Comparison of ENCODE assay signal across 29 mouse cellular contexts in the genomic region with DNA sequence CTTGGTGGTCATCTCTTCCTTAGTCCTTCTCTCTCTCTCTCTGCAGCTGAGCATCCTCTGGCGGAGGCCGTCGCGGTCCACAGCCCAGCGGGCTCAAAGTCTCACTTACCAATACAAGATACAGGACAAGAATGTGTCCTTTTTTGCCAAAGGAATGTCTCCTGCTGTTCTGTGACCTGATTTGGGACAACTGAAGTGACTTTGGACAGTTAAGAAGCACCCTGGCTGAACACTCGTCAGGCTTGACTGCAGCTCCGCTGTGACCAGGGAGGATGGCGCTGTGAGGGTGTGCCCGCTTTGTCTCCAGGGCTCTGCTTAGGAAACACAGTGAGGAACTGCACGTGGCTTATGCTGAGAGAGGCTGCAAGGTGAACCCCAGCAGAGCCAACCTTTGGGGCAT. TPM values are rescaled to one million over a fixed set of nuclear protein-coding genes. Genes with fewer than 3 reads are reported as not detected.
DNase-seq lines count a peak whose midpoint lies in the region; ATAC-seq lines count a peak whose summit lies in the region.
"Had no signal": no experiment of that assay in that cellular context is flagged by ENCODE, and none has a peak within 500 bp of the region (broad histone marks: within the 10 kb centered on the region; RNA-seq: fewer than 3 reads in every experiment).

No protein-coding gene starts in this region.

- H3K4me2 ChIP-seq in midbrain, embryonic 11.5 days, result no peak overlapping the region
- H3K4me2 ChIP-seq in midbrain, embryonic 14.5 days (ENCODE audit: low read length), result no peak overlapping the region
- H3K4me2 ChIP-seq in kidney, embryonic 14.5 days (replicated peaks; ENCODE audit: low read depth, low read length), result no peak overlapping the region
- H3K4me2 ChIP-seq: embryonic facial prominence, embryonic 15.5 days; forebrain, embryonic 13.5 days; heart, embryonic 15.5 days; hindbrain, embryonic 12.5 days; limb, embryonic 12.5 days; liver, embryonic 15.5 days; lung, embryonic 14.5 days had no signal

- WGBS in midbrain, embryonic 11.5 days, result 80% methylated on average over 10 of the region's 10 CpGs
- WGBS in midbrain, embryonic 14.5 days, result 69% methylated on average over 10 of the region's 10 CpGs
- WGBS in kidney, embryonic 14.5 days, result 84% methylated on average over 10 of the region's 10 CpGs

- no peaks in the 10 kb centered on the region; the same call in 1 of the 2 replicates for H3K4me1 ChIP-seq in midbrain, embryonic 11.5 days (ENCODE audit: control insufficient read depth, insufficient read depth, low read length)
- H3K4me1 ChIP-seq in midbrain, embryonic 14.5 days (ENCODE audit: control insufficient read depth, insufficient read depth, low read length), result no peaks in the 10 kb centered on the region
- no peaks in the 10 kb centered on the region for H3K4me1 ChIP-seq in kidney, embryonic 14.5 days (ENCODE audit: control insufficient read depth, insufficient read depth, low read length)
- H3K4me1 ChIP-seq: embryonic facial prominence, embryonic 10.5 days; embryonic facial prominence, embryonic 15.5 days; forebrain, embryonic 13.5 days; heart, embryonic 10.5 days; heart, embryonic 15.5 days; hindbrain, embryonic 12.5 days; limb, embryonic 12.5 days; liver, embryonic 15.5 days had no signal

- no peak overlapping the region for H3K27ac ChIP-seq in midbrain, embryonic 11.5 days (ENCODE audit: low read depth, low read length)
- no peak overlapping the region for H3K27ac ChIP-seq in midbrain, embryonic 14.5 days (replicated peaks; ENCODE audit: low read depth, low read length)
- H3K27ac ChIP-seq in kidney, embryonic 14.5 days (ENCODE audit: low read depth, low read length), result no peak overlapping the region
- H3K27ac ChIP-seq: embryonic facial prominence, embryonic 10.5 days; embryonic facial prominence, embryonic 15.5 days; forebrain, embryonic 13.5 days; heart, embryonic 10.5 days; heart, embryonic 15.5 days; hindbrain, embryonic 12.5 days; limb, embryonic 12.5 days; liver, embryonic 15.5 days; stomach, postnatal 0 days had no signal

- no peaks in the 10 kb centered on the region for H3K9me3 ChIP-seq in midbrain, embryonic 11.5 days (ENCODE audit: control insufficient read depth, low read length)
- H3K9me3 ChIP-seq in midbrain, embryonic 14.5 days (ENCODE audit: control insufficient read depth, low read length), result no peaks in the 10 kb centered on the region
- no peaks in the 10 kb centered on the region for H3K9me3 ChIP-seq in kidney, embryonic 14.5 days (ENCODE audit: control insufficient read depth, low read length)
- H3K9me3 ChIP-seq: embryonic facial prominence, embryonic 10.5 days; embryonic facial prominence, embryonic 15.5 days; forebrain, embryonic 13.5 days; G1E; heart, embryonic 10.5 days; heart, embryonic 15.5 days; hindbrain, embryonic 12.5 days; limb, embryonic 12.5 days; liver, embryonic 15.5 days had no signal

- no peak overlapping the region for H3K9ac ChIP-seq in midbrain, embryonic 11.5 days (ENCODE audit: low read length)
- H3K9ac ChIP-seq in midbrain, embryonic 14.5 days (replicated peaks; ENCODE audit: low read length), result no peak overlapping the region
- no peak overlapping the region for H3K9ac ChIP-seq in kidney, embryonic 14.5 days (ENCODE audit: low read depth, low read length)
- H3K9ac ChIP-seq: embryonic facial prominence, embryonic 15.5 days; forebrain, embryonic 13.5 days; heart, embryonic 15.5 days; hindbrain, embryonic 12.5 days; limb, embryonic 12.5 days; liver, embryonic 15.5 days; lung, embryonic 14.5 days had no signal

- ATAC-seq in midbrain, embryonic 11.5 days (ENCODE audit: low FRiP score), result no peak
- no peak for ATAC-seq in midbrain, embryonic 14.5 days (ENCODE audit: low FRiP score, low TSS enrichment)
- ATAC-seq in kidney, embryonic 14.5 days (ENCODE audit: low FRiP score, low TSS enrichment), result peak; percentile 59; the same call in 1 of the 2 replicates
- no peak for ATAC-seq in erythroblast, adult 5-6 weeks (replicated peaks; ENCODE audit: low FRiP score, poor library complexity, severe bottlenecking)
- ATAC-seq: forebrain, embryonic 13.5 days; intestine, postnatal 0 days; midbrain, embryonic 16.5 days; Patski had no signal

- no peaks in the 10 kb centered on the region for H3K27me3 ChIP-seq in midbrain, embryonic 11.5 days (ENCODE audit: control insufficient read depth, insufficient read depth, low read length)
- no peaks in the 10 kb centered on the region for H3K27me3 ChIP-seq in midbrain, embryonic 14.5 days (ENCODE audit: control insufficient read depth, insufficient read depth, low read length)
- H3K27me3 ChIP-seq in kidney, embryonic 14.5 days (ENCODE audit: control insufficient read depth, insufficient read depth, low read length), result no peaks in the 10 kb centered on the region
- H3K27me3 ChIP-seq: embryonic facial prominence, embryonic 15.5 days; forebrain, embryonic 13.5 days; heart, embryonic 15.5 days; hindbrain, embryonic 12.5 days; limb, embryonic 12.5 days; liver, embryonic 15.5 days; Patski had no signal

- DNase-seq in midbrain, embryonic 11.5 days (ENCODE audit: low spot score, missing footprints), result peak; percentile 79
- DNase-seq in midbrain, embryonic 14.5 days, result no peak
- DNase-seq in kidney, postnatal 14 days, result peak; percentile 44
- DNase-seq in cerebellum, adult 11-12 months, result no peak
- DNase-seq in right cerebral cortex, postnatal 25 days, result no peak
- DNase-seq: adrenal gland, postnatal 10 days; cerebellum, adult 11 months; cerebellum, postnatal 14 days; gastrocnemius, postnatal 10 days; lung, embryonic 14.5 days; lung, postnatal 14 days; spleen, adult 18-20 months; thymus, adult 18-20 months; thymus, postnatal 4 days had no signal

- H3K4me3 ChIP-seq in midbrain, embryonic 11.5 days (ENCODE audit: low read depth, low read length), result no peak overlapping the region
- no peak overlapping the region for H3K4me3 ChIP-seq in midbrain, embryonic 14.5 days (replicated peaks; ENCODE audit: low read depth, low read length)
- H3K4me3 ChIP-seq in kidney, embryonic 14.5 days (ENCODE audit: low read length), result no peak overlapping the region
- H3K4me3 ChIP-seq: embryonic facial prominence, embryonic 10.5 days; embryonic facial prominence, embryonic 15.5 days; forebrain, embryonic 13.5 days; heart, embryonic 10.5 days; heart, embryonic 15.5 days; hindbrain, embryonic 12.5 days; limb, embryonic 12.5 days; liver, embryonic 15.5 days had no signal

- H3K36me3 ChIP-seq in midbrain, embryonic 11.5 days (ENCODE audit: control insufficient read depth, insufficient read depth, low read length), result peaks cover 22% of the 10 kb centered on the region
- H3K36me3 ChIP-seq in midbrain, embryonic 14.5 days (ENCODE audit: control insufficient read depth, insufficient read depth, low read length), result peaks cover 48% of the 10 kb centered on the region
- H3K36me3 ChIP-seq in kidney, embryonic 14.5 days (ENCODE audit: control insufficient read depth, insufficient read depth, low read length), result peaks cover 29% of the 10 kb centered on the region

RNA-seq across cellular contexts. Expression of a gene that starts 12.3 kb away (rescaled TPM):
- 19.2 and 24.9 TPM in 2 replicates for polyA plus RNA-seq in midbrain, embryonic 11.5 days (2014; fragmentation: Nextera tagmentation; extraction: Ambion mirVana)
- 50.5 and 52.4 TPM in 2 replicates for polyA plus RNA-seq in midbrain, embryonic 14.5 days (2014; fragmentation: Nextera tagmentation; extraction: Ambion mirVana)
- polyA plus RNA-seq in kidney, embryonic 14.5 days (2014; fragmentation: Nextera tagmentation; extraction: Ambion mirVana), result 33.0 and 37.5 TPM in 2 replicates
- 6.9 and 13.8 TPM in 2 replicates for total RNA-seq in erythroblast, adult 5-6 weeks (2015; ENCODE audit: low replicate concordance)
- 2.6 and 3.7 TPM in 2 replicates for total RNA-seq in erythroblast, adult 5-6 weeks (2017; ENCODE audit: low replicate concordance)

RNA-seq across cellular contexts. Expression of a gene that starts 15.8 kb away (rescaled TPM):
- polyA plus RNA-seq in midbrain, embryonic 11.5 days (2014; fragmentation: Nextera tagmentation; extraction: Ambion mirVana), result 32.8 and 40.2 TPM in 2 replicates
- 43.4 and 43.5 TPM in 2 replicates for polyA plus RNA-seq in midbrain, embryonic 14.5 days (2014; fragmentation: Nextera tagmentation; extraction: Ambion mirVana)
- 32.3 and 33.8 TPM in 2 replicates for polyA plus RNA-seq in kidney, embryonic 14.5 days (2014; fragmentation: Nextera tagmentation; extraction: Ambion mirVana)
- total RNA-seq in erythroblast, adult 5-6 weeks (2015; ENCODE audit: low replicate concordance), result 0.19 and 1.5 TPM in 2 replicates
- total RNA-seq in erythroblast, adult 5-6 weeks (2017; ENCODE audit: low replicate concordance), result 0.56 and 1.8 TPM in 2 replicates

Comparison
In these comparisons a context has a peak if more than half of its experiments do, and no peak if none do; other contexts are left out.
1. DNase-seq: peak in midbrain, embryonic 11.5 days (single experiment) and kidney, postnatal 14 days (single experiment); none in midbrain, embryonic 14.5 days (single experiment), cerebellum, adult 11-12 months (single experiment) and right cerebral cortex, postnatal 25 days (single experiment).